Mouse (Mus musculus) frontal cortex, postnatal 36 days (tissue): ENCODE measurements around the gene Cacna1e.

ENCODE experiments used
- DNase-seq, 2 experiments: peaks; one replicate each; pipeline ENCODE4 v3.0.0; 2022; ENCODE audit warnings: low spot score in 2 of 2

Gene Cacna1e

DNA sequence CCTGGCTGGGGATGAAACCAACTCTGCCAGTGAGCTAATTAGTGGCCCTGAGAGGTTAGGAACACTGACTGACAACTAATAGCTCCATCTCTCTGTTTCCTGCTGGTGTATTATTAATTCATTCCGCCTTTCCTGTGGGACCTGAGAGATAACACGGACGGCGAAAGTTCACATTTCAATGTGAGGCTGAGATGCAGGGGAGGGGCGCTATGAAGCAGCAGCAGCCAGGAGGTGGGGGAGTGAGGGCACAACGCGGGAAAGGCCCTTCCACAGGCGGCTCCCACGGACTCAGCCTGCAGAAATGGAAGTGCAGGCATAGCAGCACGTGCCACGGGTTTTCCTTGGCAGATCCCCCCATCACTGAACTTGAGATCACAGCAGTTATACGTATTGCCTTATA, 99.4 kb downstream of the Cacna1e start:
- no peak for DNase-seq

DNA sequence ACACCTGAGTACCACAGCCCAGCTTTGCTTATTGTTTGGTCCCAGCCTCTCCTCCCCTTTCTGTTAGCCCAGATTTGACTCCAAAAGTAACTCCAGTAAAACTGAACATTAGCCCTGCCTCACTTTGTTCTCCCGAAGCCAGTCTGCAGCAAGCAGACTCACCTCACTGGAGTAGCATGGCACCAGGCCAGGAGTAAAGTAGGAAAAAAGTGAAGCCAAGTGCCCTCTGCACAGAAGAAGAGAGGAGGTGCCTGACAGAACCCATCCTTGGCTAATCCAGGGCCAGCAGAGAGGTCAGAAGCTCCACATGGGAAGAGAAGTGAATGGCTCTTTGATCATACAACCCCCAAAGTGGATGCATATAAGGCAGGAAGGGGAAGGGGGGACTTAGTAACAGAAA, 100.8 kb downstream of the Cacna1e start:
- DNase-seq: no peak

DNA sequence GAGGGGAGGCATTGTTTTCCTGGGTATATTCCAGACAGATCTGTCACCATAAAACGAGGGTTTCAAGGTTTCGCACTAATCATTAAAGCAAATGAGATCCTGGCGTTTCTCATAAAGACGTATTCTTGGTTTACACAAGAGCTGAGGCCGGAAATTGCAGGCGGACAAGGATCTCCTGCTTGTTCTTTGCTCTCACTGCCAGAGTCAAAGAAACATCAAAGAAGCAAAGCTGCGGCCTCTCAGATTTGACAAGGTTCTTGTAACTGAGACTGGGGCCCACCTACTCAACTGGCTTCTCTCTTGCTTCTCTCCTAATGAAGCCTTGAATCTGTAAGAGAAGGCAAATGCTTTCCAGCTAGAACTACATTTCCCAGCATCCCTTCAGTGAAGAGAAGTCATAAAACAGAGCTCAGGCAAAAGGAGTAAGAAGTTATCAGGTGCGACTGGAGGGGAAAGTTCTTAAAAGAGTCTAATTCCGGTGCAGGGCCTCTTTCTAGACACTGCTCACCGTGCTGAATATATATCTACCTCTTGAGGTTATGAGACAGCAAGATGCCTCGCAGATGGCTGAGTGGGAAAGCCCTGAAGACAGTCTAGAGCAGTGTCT, 104.3 kb downstream of the Cacna1e start:
- no peak for DNase-seq

DNA sequence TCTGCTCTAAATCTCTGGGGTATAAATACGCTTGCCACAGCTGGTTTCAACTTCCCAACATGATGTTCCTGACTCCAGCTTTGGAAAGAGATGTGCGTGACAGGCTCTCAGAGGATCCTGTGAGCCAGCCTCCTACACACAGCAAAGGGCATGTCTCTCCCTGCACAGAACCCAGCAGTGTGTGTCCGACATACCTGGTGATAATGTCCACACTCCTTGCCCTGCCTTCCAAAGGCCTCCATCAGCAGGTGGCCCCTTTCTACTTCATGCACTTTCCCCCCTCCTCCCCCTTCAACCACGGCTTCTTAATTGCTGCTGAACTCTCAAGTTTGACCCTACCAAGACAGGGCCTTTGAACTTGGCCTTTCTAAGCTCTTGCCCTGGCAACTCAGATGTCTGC, 108.0 kb downstream of the Cacna1e start:
- no peak for DNase-seq

DNA sequence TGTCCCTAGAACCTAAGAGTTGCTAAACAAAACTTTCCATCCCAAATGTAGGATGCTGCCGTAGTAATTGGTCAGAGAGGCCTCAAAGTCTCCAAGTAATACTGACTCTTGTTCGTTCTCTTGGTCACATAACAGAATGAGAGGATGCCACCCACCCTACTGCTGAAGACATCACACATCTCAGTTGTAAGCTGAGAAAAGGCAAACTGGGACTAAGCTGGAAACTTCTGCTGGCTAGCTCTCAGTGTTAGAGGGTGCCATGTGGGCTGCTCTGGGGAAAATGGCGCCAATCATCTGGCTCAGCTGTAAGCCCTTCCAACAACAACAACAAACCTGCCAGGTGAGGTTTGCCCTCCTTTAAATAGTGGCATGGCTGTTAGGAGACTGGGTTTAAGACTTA, 109.8 kb downstream of the Cacna1e start:
- DNase-seq: no peak

DNA sequence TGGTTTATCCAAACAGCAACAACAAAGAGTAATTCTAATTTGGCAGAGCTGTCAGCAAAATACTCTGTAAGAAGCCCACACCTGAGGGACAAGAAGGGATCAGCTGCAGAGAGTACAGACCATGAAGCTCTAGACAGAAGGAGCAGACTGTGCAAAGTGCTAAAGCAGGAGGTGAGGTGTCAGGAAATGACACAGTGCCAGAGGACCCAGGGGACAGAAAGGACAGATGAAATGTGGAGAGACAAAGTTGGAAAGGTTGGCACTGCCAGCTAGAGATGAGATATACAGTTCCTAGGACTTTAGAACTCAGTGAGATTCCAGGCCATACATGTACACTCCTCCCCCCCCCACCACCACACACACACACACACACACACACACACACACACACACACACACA, 113.2 kb downstream of the Cacna1e start:
- DNase-seq: no peak

DNA sequence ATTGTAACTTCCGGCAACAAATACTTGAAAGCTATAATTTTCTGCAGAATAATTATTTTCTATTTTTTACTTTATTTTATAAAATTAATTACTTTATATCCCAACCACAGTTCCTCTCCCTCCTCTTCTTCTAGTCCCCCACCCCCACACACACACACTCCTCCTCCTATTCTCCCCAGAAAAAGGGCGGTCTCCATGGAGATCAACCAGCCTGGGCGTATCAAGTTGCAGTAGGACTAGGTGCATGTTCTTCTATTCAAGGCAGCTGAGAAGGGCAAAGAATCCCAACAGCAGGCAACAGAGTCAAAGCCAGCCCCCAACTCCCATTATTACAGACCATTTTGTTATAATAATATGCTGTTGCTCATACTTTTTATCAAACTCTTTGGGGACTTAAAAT, 113.8 kb downstream of the Cacna1e start:
- no peak for DNase-seq

DNA sequence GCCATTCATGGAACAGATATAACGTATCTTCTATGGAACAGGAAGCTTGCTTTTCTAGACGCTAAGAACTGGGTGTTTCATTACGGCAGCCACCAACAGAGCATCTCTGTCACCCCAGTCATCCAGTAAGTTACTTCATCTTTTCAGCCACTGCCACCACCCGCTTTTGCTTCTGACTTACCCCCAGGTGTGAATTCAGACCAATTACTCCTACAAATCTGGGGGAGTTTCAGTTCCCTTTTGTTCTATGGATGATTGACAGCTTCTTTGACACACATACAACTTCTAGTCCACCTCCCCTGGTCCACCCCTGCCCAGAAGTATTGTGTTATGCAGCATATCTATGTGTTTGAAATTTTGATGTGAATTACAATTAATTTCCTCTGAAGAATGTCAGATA, 121.2 kb downstream of the Cacna1e start:
- no peak for DNase-seq

DNA sequence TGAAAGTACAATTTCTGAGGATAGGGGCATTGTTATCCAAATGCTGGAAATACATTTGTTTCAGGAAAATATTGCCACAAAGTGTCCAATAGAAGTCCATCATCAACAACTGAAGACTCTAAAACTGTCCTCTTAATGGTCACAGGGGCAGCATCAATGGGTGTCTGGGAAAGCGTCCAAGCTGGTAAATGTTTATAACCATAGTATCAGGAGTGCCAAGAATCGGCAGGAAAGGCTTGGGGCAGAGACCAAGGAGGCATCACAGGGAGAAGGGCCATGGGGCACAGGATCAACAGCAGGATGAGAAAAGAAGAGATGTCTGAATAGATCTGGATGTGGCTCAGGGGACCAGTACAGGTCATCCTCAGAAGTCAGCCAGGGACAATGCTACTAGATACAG, 132.2 kb downstream of the Cacna1e start:
- DNase-seq: no peak

DNA sequence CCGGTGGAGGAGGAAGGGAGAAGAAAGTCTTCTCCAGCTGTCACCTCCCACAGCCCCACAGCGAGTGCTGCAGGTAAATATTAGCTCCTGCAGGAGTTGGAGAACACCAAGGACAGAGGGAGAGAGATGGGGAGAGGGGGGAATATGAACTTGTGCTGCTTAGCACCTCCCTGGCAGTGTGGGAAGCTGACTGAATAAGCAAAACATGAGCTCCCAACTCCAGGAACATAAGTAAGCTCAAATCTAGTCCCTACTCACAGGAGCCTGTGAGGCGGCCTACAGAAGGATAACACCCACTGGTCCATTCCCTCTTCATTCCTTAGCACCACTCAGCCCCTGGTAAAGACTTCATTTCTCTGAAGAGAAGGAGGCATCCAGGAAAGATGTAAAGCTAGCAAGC, 135.8 kb downstream of the Cacna1e start:
- DNase-seq: no peak

DNA sequence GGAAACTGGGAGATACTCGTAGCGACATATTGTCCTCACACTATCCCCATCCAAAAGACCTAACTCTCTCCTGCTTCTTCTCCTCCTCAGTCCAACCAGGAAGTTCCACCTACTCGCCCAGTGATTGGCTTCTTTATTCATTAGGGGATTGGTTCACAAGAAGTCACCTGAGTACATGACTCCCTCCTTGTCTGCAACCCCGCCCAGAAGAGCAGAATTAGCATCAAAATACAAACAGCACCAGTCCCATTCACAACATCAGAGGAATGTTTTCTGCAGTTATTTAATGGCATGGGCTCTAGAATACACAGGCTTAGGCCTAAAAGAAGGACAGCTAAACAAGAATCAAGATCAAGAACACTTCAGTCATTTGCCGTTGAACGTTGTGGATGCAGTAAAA, 139.1 kb downstream of the Cacna1e start:
- no peak for DNase-seq

DNA sequence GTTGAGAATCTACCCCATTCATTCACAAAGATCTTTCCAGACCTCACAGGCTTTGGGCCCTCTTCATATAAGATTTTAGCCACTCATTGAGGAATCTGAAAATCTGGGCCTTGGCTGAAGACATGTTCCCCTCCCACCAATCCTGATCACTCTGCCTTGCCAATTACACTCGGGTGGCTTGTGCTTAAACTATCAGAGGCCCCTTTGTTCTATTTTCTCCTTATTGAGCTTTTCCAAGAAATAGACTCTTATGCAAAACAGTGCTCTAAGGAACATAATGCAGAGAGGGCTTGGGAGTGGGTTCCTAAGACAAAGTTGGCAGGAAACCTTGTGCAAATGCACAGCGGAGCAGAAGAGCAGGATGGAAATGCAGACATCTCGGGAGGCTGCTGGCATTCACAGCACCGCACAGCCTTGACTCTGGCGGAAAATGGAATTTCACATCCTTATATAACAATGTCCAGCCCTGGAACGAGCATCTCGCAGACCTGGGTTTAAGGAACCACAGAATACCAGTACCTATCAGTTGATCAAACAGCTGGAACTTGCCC, 153.8 kb downstream of the Cacna1e start:
- DNase-seq: no peak

DNA sequence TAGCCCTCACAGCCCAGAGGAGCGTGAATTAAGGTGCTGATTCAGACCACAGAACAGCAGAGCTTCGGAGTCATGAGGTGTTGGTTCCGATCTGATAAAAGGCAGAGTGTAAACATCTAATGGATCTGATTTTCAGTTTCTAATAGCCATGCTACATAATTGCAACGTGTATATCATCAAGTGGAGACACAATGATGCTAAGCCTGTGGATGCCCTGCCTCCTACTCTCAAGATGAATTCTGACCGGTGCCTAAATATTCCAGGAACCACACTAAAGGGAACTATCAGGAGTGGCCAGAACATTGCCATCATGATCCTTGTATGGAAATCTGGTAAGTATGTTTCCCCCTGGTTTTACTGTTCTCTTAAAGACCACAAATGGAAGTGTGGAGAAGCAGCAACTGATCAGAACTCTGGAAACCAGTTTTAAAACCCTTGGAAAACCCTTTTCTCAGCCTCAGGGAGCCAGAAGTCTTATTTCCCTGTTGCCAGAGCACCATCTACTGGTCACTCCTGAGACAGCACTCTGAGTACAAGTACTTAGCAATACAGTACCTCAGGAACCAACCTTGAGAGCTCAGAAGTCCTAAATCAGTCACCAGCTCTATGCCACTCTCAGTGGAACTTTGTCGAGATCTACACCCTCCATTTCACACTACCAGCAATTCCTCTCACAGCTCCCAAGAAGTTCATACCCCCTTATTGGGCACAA, 154.9 kb downstream of the Cacna1e start:
- peak; percentile 87 to 95 for DNase-seq

DNA sequence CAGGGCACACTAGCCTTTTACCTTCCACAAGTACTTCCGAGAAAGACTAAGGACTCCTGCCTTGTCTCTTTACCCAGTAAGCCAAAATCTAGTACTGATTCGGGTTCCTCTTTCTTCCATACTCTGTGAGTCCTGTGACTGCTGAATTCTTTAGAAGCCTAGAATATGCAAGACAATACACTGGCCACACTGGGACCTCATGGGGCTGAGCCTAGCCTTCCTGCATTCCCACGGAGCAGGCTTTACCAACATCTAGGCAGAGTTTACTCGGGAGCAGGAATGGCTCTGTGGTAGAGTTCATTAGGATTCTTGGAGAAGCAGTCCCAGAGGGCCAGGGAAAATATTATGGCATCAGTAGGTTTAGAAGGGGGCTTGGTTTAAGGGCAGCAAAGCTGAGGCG, 155.6 kb downstream of the Cacna1e start:
- DNase-seq: no peak

DNA sequence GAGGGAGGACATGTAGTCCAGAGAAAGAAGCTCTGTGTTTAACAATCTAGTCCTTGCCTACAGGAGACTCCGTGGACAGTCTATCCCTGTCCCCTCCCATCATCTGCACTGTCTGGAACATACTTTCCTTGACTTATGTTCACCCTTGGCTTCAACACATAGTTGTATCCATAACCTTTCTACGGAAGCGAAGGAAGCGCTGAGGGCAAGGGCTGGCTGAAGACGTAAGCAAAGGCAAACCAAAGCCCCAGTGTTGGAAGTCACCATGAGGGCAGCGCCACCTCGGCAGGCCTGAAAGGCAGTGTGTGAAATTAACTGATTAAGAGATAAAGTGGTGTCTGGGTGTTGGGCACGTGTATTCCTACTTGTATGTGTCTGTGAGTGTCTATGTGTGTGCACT, 156.6 kb downstream of the Cacna1e start:
- DNase-seq: no peak

DNA sequence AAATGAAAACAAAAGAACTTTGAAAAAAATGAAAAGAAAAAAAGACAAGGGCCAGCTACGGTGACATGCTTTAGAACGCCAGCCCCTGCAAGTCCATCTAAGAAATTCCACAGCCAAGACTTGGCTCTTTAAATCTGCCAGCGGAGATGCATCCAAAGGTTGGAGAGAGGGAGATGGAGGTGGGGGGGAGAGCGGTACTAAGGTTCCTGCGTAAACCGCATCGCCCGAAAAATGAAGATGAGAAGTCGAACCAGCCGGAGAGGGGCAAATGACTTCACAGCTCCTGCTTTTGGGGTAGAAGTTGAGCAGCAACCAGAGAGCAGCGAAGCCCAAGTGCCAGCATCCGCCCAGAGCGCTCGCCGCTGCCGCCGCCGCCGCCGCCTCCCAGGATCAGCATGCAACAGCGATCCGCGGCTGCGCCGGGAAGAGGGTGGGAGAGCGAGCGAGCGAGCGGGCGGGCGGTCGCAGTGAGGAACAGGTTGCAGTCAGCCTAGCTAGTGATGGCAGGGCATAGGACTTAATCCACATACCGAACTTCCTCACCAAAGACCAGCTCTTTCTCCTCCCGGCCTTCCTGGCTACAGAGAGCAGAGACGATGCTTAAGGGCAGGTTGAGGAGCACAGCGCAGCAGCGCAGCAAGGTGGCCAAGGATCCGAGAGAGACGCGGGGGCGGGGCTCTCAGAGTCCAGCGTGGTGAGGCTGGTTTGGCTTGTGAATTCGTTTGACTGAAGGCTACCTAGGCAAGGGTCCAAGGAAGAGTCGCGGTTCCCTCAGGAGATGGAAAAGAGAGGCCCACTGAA, 157.7 kb downstream of the Cacna1e start:
- DNase-seq: peak; percentile 67 to 68

DNA sequence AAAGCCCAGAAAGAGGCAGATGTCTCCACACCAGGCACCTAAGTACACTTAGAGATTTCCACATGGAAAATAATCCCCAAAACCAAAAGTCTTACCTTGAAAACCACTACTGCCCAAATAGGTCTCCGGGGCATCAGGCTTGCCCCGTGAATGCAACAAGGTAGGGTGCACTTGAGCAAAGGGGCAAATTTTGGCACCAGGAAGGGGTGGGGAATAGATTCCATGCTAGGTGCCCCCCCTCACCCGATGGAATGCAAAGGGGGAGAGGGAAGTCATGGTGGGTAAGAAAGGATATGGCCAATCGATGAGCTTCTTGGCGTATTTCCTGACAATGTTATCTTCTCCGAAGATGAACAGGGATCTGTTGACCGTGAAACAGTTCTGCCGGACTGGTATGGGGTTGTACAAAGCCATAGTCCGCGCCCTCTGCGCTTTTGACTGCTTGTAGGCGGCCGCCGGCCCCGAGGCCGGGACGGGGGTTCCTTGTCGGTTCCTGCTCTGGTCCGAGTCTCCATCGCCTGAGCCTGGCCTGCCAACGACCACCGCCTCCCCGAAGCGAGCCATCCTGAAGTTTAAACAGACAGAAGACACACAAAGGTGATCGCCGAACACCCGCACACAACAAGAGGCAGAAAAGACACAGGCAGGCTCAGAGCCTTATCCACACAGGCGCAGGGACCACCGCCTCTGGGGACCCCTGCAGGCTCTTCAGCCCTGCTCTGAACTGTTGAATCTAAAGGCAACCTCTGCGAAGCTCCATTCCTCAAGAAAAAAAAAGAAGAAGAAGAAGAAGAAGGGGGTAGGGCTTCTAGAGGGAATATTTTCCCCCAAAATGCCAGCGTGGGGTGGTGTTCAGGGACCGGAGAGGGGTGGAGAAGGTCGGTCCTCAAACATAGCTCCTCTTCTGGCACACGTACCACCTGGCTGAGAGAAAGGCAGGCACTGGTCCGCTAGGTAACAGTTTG, 158.7 kb downstream of the Cacna1e start:
- DNase-seq: no peak

DNA sequence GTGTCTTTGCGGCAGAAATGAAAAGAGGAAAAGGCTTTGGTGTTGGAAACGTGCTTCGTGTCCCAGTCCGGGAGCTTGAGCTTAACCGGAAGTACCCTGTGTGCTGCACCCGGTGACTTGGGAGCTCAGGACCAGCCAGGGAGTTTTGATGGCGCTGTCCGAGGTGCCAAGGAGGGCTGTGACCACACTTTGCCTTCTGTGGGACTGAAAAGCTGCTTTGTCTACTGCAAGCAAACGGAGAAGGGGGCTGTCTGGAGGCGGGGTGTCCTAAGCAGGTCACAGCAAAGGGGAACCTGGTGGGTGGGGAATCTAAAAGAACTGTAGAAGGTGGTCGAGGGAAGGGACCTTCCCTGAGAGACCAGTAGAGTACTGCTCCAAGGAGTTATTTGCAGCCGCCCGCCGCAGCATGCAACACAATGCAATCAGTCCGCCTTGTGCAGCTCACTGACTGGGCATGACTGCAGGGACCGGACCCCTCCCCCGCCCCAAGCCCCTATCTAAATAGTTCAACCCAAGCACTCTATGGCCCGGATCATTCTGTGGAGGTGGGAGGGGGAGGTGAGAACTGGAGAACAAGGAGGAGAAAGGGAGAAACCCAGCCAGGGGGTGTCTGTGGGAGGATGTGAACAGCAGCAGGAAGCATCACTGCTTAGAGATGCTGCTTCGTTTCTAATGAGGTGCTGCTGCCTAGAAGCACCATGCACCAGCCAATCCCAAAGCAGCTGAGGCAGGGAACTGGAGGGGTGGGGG, 160.6 kb downstream of the Cacna1e start:
- peak in 1 of 2 experiments; percentile 45 for DNase-seq

DNA sequence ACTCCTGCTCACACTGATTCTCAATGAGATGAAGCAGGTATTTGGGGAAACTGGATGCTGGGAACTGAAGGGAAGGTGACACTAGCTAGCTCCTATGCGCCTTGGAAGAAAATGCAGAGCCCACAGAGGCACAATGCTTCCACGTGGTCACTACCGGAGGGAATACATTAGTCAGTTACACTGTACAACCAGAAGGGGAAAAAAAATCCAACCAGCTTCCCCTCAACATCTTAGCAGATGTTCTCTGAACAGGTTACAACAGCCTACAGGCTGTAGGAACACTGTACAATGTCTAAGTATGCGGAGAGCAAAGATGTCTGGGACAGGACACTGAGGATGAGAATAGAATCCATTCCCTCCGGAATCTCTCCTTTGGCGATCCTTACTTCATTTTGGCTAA, 161.2 kb downstream of the Cacna1e start:
- peak in 1 of 2 experiments; percentile 34 for DNase-seq

DNA sequence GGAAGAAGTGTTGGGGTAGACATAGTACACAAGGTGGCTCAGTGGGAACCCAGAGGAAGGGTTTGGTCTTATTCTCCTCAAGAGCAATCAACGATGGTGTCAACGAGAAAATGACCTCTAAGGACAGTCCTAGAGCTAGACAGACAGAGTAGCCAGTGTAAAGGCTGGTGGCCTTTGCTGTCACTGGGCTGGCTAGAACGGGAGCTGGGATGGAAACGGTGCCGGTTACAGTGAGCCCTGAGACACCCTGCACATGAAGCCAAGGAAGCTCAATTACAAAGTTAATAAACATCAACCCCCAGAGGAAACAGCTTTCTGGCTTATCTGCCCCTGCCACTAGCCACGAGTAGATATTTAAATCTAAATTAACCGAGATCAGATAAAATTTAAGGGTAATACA, 168.7 kb downstream of the Cacna1e start:
- no peak for DNase-seq

DNA sequence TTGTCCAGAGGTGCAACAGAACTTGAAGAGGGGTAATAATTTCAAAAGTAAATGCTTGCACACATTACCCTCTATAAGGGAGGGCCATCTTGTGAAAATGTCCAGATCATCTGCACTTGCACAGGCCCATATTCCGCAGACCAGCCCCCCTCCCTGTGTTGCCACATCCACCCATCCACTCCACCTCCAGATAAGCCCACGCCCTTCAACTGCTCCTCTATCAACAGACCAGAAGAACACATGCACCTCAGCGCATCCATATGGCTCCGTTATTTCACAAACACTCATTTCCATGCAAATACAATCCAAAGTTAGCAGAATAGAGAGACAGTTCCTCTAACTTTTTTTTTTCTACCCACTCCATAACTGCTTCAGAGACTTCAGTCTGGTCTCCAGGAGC, 171.6 kb downstream of the Cacna1e start:
- DNase-seq: peak in 1 of 2 experiments; percentile 40
